Mouse (Mus musculus) MEL (cell line): ENCODE results near the gene Ptk7.

ENCODE experiments used
- CTCF ChIP-seq, 3 experiments: IDR thresholded peaks in 2 of 3; conservative IDR thresholded peaks in 1 of 3; 2 replicates each; pipeline ENCODE4 v1.5.1; 2011 to 2012; ENCODE audit warnings: low read length in 3 of 3, low read depth in 2 of 3, mild to moderate bottlenecking in 2 of 3, improper control_type of control experiment in 1 of 3, inconsistent platforms in 1 of 3, mixed read lengths in 1 of 3, moderate library complexity in 1 of 3; ENCODE audit not compliant: control insufficient read depth in 1 of 3, insufficient read depth in 1 of 3, poor library complexity in 1 of 3, severe bottlenecking in 1 of 3
- EP300 ChIP-seq, 2 experiments: IDR thresholded peaks; 2 replicates each; pipeline ENCODE4 v1.6.1; 2011; ENCODE audit warnings: improper control_type of control experiment in 2 of 2, low read length in 2 of 2, low read depth in 1 of 2, mild to moderate bottlenecking in 1 of 2
- POLR2A ChIP-seq, 2 experiments: IDR thresholded peaks; 2 replicates each; pipeline ENCODE4 v1.6.1; 2011 to 2012; ENCODE audit warnings: low read length in 2 of 2, mild to moderate bottlenecking in 2 of 2, control low read depth in 1 of 2, improper control_type of control experiment in 1 of 2, low read depth in 1 of 2, moderate library complexity in 1 of 2; ENCODE audit not compliant: control insufficient read depth in 1 of 2, insufficient read depth in 1 of 2, poor library complexity in 1 of 2
- SMC3 ChIP-seq: IDR thresholded peaks from 2 replicates; pipeline ENCODE4 v1.6.1; 2011; ENCODE audit warnings: low read depth, low read length, improper control_type of control experiment

GRCm38 (mm10) chr17:46595336-46595735 is 34.0 kb downstream of the Ptk7 start:
- TF ChIP-seq POLR2A (IDR thresholded peaks at IDR 0.05; ENCODE audit: control insufficient read depth in 1 of 2, insufficient read depth in 1 of 2, low read depth in 1 of 2, low read length in 2 of 2, poor library complexity in 1 of 2) (no peak), CTCF (IDR thresholded peaks at IDR 0.05 in 2 of 3, conservative IDR thresholded peaks at IDR 0.05 in 1 of 3; ENCODE audit: control insufficient read depth in 1 of 3, insufficient read depth in 1 of 3, low read depth in 2 of 3, low read length in 3 of 3, poor library complexity in 1 of 3, severe bottlenecking in 1 of 3) (no peak), EP300 (IDR thresholded peaks at IDR 0.05; ENCODE audit: low read depth in 1 of 2, low read length in 2 of 2) (no peak), SMC3 (no peak)
